Comparison of ENCODE assay signal across 8 mouse cellular contexts in genomic region chr11:120262356-120262901, GRCm38 (mm10). TPM values are rescaled to one million over a fixed set of nuclear protein-coding genes. Genes with fewer than 3 reads are reported as not detected.
DNase-seq lines count a peak whose midpoint lies in the region; ATAC-seq and TF ChIP-seq lines count a peak whose summit lies in the region.

No protein-coding gene starts in this region.

- H3K27me3 ChIP-seq in embryonic facial prominence, embryonic 14.5 days (replicated peaks; ENCODE audit: control insufficient read depth, insufficient read depth, low read length), result no peaks in the 10 kb centered on the region
- H3K27me3 ChIP-seq in heart, embryonic 16.5 days (ENCODE audit: control insufficient read depth, insufficient read depth, low read length), result no peaks in the 10 kb centered on the region
- no peaks in the 10 kb centered on the region for H3K27me3 ChIP-seq in lung, embryonic 14.5 days (ENCODE audit: insufficient read depth, low read length)
- no peaks in the 10 kb centered on the region for H3K27me3 ChIP-seq in neural tube, embryonic 15.5 days (replicated peaks)

- 32% methylated on average over 8 of the region's 8 CpGs for WGBS in embryonic facial prominence, embryonic 14.5 days
- WGBS in heart, embryonic 16.5 days, result 22% methylated on average over 8 of the region's 8 CpGs
- 23% methylated on average over 8 of the region's 8 CpGs for WGBS in lung, embryonic 14.5 days
- 25% methylated on average over 8 of the region's 8 CpGs for whole genome bisulfite sequencing in neural tube, embryonic 15.5 days

- no peak overlapping the region for H3K9ac ChIP-seq in embryonic facial prominence, embryonic 14.5 days (ENCODE audit: low read depth, low read length)
- no peak overlapping the region for H3K9ac ChIP-seq in heart, embryonic 16.5 days (ENCODE audit: low read length)
- no peak overlapping the region for H3K9ac ChIP-seq in lung, embryonic 14.5 days
- H3K9ac ChIP-seq in neural tube, embryonic 15.5 days (replicated peaks), result no peak overlapping the region

- ATAC-seq in embryonic facial prominence, embryonic 14.5 days (ENCODE audit: low read depth), result peak; percentile 39
- ATAC-seq in heart, embryonic 16.5 days (replicated peaks; ENCODE audit: extremely low read depth, insufficient read depth, low FRiP score), result peak; percentile 62
- ATAC-seq in lung, embryonic 14.5 days (ENCODE audit: insufficient read depth), result peak; percentile 40
- ATAC-seq in neural tube, embryonic 15.5 days (ENCODE audit: low FRiP score), result peak; percentile 48

- H3K4me3 ChIP-seq in embryonic facial prominence, embryonic 14.5 days (ENCODE audit: low read depth, low read length), result no peak overlapping the region
- H3K4me3 ChIP-seq in heart, embryonic 16.5 days (ENCODE audit: low read length), result no peak overlapping the region
- H3K4me3 ChIP-seq in lung, embryonic 14.5 days (ENCODE audit: low read depth, low read length), result no peak overlapping the region
- no peak overlapping the region for H3K4me3 ChIP-seq in neural tube, embryonic 15.5 days (replicated peaks)

- peaks cover 80% of the 10 kb centered on the region for H3K4me1 ChIP-seq in embryonic facial prominence, embryonic 14.5 days (ENCODE audit: control insufficient read depth, insufficient read depth, low read length)
- peaks cover 48% of the 10 kb centered on the region for H3K4me1 ChIP-seq in heart, embryonic 16.5 days (ENCODE audit: control insufficient read depth, insufficient read depth, low read length)
- H3K4me1 ChIP-seq in lung, embryonic 14.5 days (ENCODE audit: insufficient read depth), result peaks cover 60% of the 10 kb centered on the region
- H3K4me1 ChIP-seq in neural tube, embryonic 15.5 days, result peaks cover 93% of the 10 kb centered on the region

- TF ChIP-seq CTCF in lung, embryonic 14.5 days (IDR thresholded peaks at IDR 0.05; ENCODE audit: low read depth), result peak; percentile 82

- no peaks in the 10 kb centered on the region for H3K36me3 ChIP-seq in embryonic facial prominence, embryonic 14.5 days (ENCODE audit: control insufficient read depth, insufficient read depth, low read length)
- no peaks in the 10 kb centered on the region for H3K36me3 ChIP-seq in heart, embryonic 16.5 days (ENCODE audit: control insufficient read depth, insufficient read depth)
- 0 out of 2 replicates have a peak, but pooled peaks cover 13% of the 10 kb centered on the region for H3K36me3 ChIP-seq in lung, embryonic 14.5 days (ENCODE audit: insufficient read depth)
- H3K36me3 ChIP-seq in neural tube, embryonic 15.5 days, result no peaks in the 10 kb centered on the region

- DNase-seq in CD4-positive helper T cell, adult 2 months (ENCODE audit: low read depth, low spot score), result peak; percentile 51
- peak; percentile 72 for DNase-seq in adrenal gland, postnatal 25 days
- DNase-seq in embryonic facial prominence, embryonic 14.5 days (ENCODE audit: low spot score), result peak; percentile 95
- peak; percentile 93 to 94 for DNase-seq in kidney, postnatal 25 days
- peak; percentile 92 for DNase-seq in lung, embryonic 14.5 days
- peak; percentile 38 to 66 for DNase-seq in thymus, postnatal 10 days (ENCODE audit: low spot score in 2 of 2)

- H3K4me2 ChIP-seq in embryonic facial prominence, embryonic 14.5 days (ENCODE audit: low read depth, low read length), result peak overlapping the region; percentile 39; the same call in 1 of the 2 replicates
- no peak overlapping the region for H3K4me2 ChIP-seq in heart, embryonic 16.5 days (ENCODE audit: low read depth, low read length)
- peak overlapping the region; percentile 27; the same call in 1 of the 2 replicates for H3K4me2 ChIP-seq in lung, embryonic 14.5 days
- peak overlapping the region; percentile 25 for H3K4me2 ChIP-seq in neural tube, embryonic 15.5 days

- H3K27ac ChIP-seq in embryonic facial prominence, embryonic 14.5 days (replicated peaks; ENCODE audit: low read depth, low read length), result peak overlapping the region; percentile 86
- peak overlapping the region; percentile 86 for H3K27ac ChIP-seq in heart, embryonic 16.5 days (ENCODE audit: low read length)
- peak overlapping the region; percentile 84 for H3K27ac ChIP-seq in lung, embryonic 14.5 days (ENCODE audit: low read depth)
- H3K27ac ChIP-seq in neural tube, embryonic 15.5 days (replicated peaks), result peak overlapping the region; percentile 78

- no peaks in the 10 kb centered on the region for H3K9me3 ChIP-seq in embryonic facial prominence, embryonic 14.5 days (ENCODE audit: control insufficient read depth, low read length)
- no peaks in the 10 kb centered on the region for H3K9me3 ChIP-seq in heart, embryonic 16.5 days (replicated peaks; ENCODE audit: control insufficient read depth, low read length)
- H3K9me3 ChIP-seq in lung, embryonic 14.5 days (ENCODE audit: low read depth, low read length), result no peaks in the 10 kb centered on the region
- no peaks in the 10 kb centered on the region for H3K9me3 ChIP-seq in neural tube, embryonic 15.5 days (replicated peaks)

RNA-seq across cellular contexts. Expression of gene Bahcc1, which starts 29.7 kb away (rescaled TPM):
- 23.8 and 25.8 TPM in 2 replicates for total RNA-seq in adrenal gland, postnatal 25 days (2021)
- 11.1 and 12.0 TPM in 2 replicates for polyA plus RNA-seq in embryonic facial prominence, embryonic 14.5 days (2014; fragmentation: Nextera tagmentation; extraction: Ambion mirVana)
- 4.6 and 4.7 TPM in 2 replicates for polyA plus RNA-seq in heart, embryonic 16.5 days (2015; fragmentation: Nextera tagmentation; extraction: Ambion mirVana)
- 14.3 and 15.6 TPM in 2 replicates for polyA plus RNA-seq in lung, embryonic 14.5 days (2014; fragmentation: Nextera tagmentation; extraction: Ambion mirVana)
- polyA plus RNA-seq in neural tube, embryonic 15.5 days (2015; fragmentation: Nextera tagmentation; extraction: Ambion mirVana), result 8.7 and 10.4 TPM in 2 replicates
